Mouse (Mus musculus): Measurements from ENCODE around the gene Lpin1. TPM values are rescaled to one million over a fixed set of nuclear protein-coding genes. Genes with fewer than 3 reads are reported as not detected.

Gene Lpin1
- polyA plus RNA-seq, 1 experiment from 2014 or later, result 4.8 TPM

DNA sequence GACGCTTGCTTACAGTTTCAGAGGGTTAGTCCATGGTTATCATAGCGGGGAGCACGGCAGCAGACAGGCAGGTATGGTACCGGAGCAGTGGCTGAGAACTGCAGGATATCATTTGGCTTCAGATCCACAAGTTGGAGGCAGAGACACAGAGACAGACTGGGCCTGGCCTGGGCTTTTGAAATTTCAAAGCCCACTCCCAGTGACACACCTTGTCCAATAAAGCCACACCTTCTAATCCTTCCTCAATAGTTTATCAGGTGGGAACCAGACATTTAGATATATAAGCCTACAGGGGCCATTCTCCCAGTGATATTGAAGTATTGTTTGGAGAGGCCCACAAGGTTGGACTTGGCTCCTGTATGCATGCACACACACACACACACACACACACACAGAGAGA, 8.5 kb downstream of the Lpin1 start:
- Histone ChIP-seq H3K9me3 (ENCODE audit: control insufficient read depth, low read depth, low read length) (no peaks in the 10 kb centered on the region), H3K27ac (ENCODE audit: low read length) (no peak overlapping the region), H3K4me1 (ENCODE audit: control insufficient read depth, insufficient read depth, low read length) (no peaks in the 10 kb centered on the region), H3K9ac (replicated peaks; ENCODE audit: low read depth, low read length) (no peak overlapping the region), H3K36me3 (ENCODE audit: control insufficient read depth, insufficient read depth, low read length) (no peaks in the 10 kb centered on the region), H3K4me3 (ENCODE audit: low read depth, low read length) (no peak overlapping the region), H3K4me2 (replicated peaks; ENCODE audit: low read depth, low read length) (no peak overlapping the region), H3K27me3 (ENCODE audit: control insufficient read depth, insufficient read depth, low read length) (no peaks in the 10 kb centered on the region)
- 83% methylated on average over 4 of the region's 4 CpGs for WGBS
- no peak for ATAC-seq (ENCODE audit: insufficient number of reproducible peaks, insufficient read depth, low FRiP score, low read depth)

DNA sequence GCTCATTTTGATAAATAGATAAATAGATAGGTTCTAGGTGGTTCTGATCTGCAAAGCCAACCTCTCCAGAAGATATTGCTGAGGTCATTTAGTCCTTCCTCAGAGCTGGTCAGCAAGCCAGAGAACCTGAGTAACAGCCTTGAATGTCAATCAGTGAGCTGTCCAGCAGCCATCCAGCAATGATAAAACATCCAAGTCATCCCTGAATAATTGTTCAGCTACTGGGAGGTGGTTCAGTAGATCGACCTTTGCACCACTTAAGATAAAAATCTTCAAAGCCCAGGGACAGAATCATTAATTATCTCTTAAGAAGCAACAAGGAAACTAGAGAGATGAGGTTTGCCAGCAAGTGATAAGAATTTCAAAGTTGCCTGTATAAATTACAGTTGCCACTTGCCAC, 10.4 kb downstream of the Lpin1 start:
- no peaks in the 10 kb centered on the region for H3K36me3 ChIP-seq (ENCODE audit: control insufficient read depth, insufficient read depth, low read length)
- no peaks in the 10 kb centered on the region for H3K4me1 ChIP-seq (ENCODE audit: control insufficient read depth, insufficient read depth, low read length)
- no peak overlapping the region for H3K4me3 ChIP-seq (ENCODE audit: low read depth, low read length)
- H3K27me3 ChIP-seq (ENCODE audit: control insufficient read depth, insufficient read depth, low read length), result no peaks in the 10 kb centered on the region
- no peak overlapping the region for H3K4me2 ChIP-seq (replicated peaks; ENCODE audit: low read depth, low read length)
- no peaks in the 10 kb centered on the region for H3K9me3 ChIP-seq (ENCODE audit: control insufficient read depth, low read depth, low read length)
- no peak overlapping the region for H3K27ac ChIP-seq (ENCODE audit: low read length)
- no peak for ATAC-seq (ENCODE audit: insufficient number of reproducible peaks, insufficient read depth, low FRiP score, low read depth)
- 26% methylated on average over 1 of the region's 1 CpGs for WGBS
- no peak overlapping the region for H3K9ac ChIP-seq (replicated peaks; ENCODE audit: low read depth, low read length)

DNA sequence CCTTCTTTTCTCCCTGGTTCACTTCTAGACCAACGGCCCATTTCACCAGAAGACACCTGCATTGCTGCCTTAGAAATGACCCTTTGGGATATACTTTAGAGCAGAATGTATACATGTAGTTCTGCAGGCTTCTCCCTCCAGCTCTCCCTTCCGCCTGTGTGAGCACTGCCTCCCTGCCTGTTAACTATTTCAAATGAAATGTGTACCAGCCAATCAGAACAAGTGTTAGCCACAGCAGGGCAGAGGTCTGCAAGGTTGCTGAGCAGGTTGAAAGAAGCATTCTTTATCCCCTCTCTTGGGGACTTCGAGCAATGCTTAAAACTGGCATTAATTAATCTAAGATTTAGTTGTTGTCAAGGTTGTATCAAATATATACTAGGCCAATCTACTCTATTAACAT, 11.4 kb downstream of the Lpin1 start:
- Histone ChIP-seq H3K36me3 (ENCODE audit: control insufficient read depth, insufficient read depth, low read length) (no peaks in the 10 kb centered on the region), H3K27me3 (ENCODE audit: control insufficient read depth, insufficient read depth, low read length) (no peaks in the 10 kb centered on the region), H3K4me2 (replicated peaks; ENCODE audit: low read depth, low read length) (no peak overlapping the region), H3K9ac (replicated peaks; ENCODE audit: low read depth, low read length) (no peak overlapping the region), H3K4me1 (ENCODE audit: control insufficient read depth, insufficient read depth, low read length) (no peaks in the 10 kb centered on the region), H3K27ac (ENCODE audit: low read length) (no peak overlapping the region), H3K4me3 (ENCODE audit: low read depth, low read length) (no peak overlapping the region), H3K9me3 (ENCODE audit: control insufficient read depth, low read depth, low read length) (no peaks in the 10 kb centered on the region)
- WGBS, result 59% methylated on average over 3 of the region's 3 CpGs
- no peak for ATAC-seq (ENCODE audit: insufficient number of reproducible peaks, insufficient read depth, low FRiP score, low read depth)

DNA sequence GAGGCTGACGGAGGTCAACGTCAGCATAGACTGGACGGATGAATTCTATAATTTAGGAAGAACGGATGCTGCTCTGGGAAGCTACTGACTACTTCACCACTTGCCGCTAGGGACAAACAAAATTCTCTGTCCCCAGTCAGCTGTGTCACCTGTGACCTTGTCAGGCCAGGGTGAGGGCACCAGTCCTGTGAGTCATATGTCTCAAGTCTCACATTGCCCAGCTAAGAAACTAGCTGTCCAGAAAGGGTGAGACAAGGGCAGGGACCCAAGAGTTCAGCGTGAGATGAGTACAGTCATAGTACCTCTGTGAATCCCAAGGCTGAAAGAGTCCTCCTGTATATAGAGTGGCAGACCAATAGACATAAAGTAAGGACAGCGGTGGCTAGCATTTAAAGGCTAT, 17.0 kb downstream of the Lpin1 start:
- Histone ChIP-seq H3K9me3 (ENCODE audit: control insufficient read depth, low read depth, low read length) (no peaks in the 10 kb centered on the region), H3K4me3 (ENCODE audit: low read depth, low read length) (no peak overlapping the region)
- WGBS, result 93% methylated on average over 7 of the region's 7 CpGs

DNA sequence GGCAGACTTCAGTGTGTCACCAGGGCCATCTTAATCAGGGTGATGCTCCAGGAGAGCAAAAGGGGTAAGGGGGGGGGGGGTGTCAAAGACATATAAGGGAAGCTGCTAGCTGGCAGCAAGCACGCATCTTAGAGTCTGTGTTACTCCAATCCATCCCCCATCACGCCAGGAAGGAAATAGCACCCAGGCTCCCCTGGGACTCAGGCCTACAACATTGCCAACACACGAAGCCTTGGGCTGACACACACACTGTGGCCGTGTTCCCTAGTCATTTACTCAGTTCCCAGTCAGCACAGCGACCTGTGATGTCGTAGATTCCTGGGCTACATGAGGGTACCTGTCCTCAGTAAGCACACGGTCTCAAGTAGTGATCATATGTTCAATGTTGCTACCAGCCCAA, 17.8 kb downstream of the Lpin1 start:
- 74% methylated on average over 7 of the region's 7 CpGs for WGBS
- Histone ChIP-seq H3K4me3 (ENCODE audit: low read depth, low read length) (no peak overlapping the region), H3K36me3 (ENCODE audit: control insufficient read depth, insufficient read depth, low read length) (no peaks in the 10 kb centered on the region), H3K4me1 (ENCODE audit: control insufficient read depth, insufficient read depth, low read length) (peaks cover 29% of the 10 kb centered on the region), H3K27ac (ENCODE audit: low read length) (no peak overlapping the region), H3K9ac (replicated peaks; ENCODE audit: low read depth, low read length) (no peak overlapping the region), H3K27me3 (ENCODE audit: control insufficient read depth, insufficient read depth, low read length) (no peaks in the 10 kb centered on the region), H3K4me2 (replicated peaks; ENCODE audit: low read depth, low read length) (no peak overlapping the region), H3K9me3 (ENCODE audit: control insufficient read depth, low read depth, low read length) (no peaks in the 10 kb centered on the region)
- ATAC-seq (ENCODE audit: insufficient number of reproducible peaks, insufficient read depth, low FRiP score, low read depth), result no peak

More for the DNA sequence above, 17.0 kb downstream of the Lpin1 start:
- Histone ChIP-seq H3K4me2 (replicated peaks; ENCODE audit: low read depth, low read length) (no peak overlapping the region), H3K27ac (ENCODE audit: low read length) (no peak overlapping the region), H3K9ac (replicated peaks; ENCODE audit: low read depth, low read length) (no peak overlapping the region), H3K36me3 (ENCODE audit: control insufficient read depth, insufficient read depth, low read length) (no peaks in the 10 kb centered on the region), H3K4me1 (ENCODE audit: control insufficient read depth, insufficient read depth, low read length) (peaks cover 21% of the 10 kb centered on the region), H3K27me3 (ENCODE audit: control insufficient read depth, insufficient read depth, low read length) (no peaks in the 10 kb centered on the region)
- ATAC-seq (ENCODE audit: insufficient number of reproducible peaks, insufficient read depth, low FRiP score, low read depth), result no peak

DNA sequence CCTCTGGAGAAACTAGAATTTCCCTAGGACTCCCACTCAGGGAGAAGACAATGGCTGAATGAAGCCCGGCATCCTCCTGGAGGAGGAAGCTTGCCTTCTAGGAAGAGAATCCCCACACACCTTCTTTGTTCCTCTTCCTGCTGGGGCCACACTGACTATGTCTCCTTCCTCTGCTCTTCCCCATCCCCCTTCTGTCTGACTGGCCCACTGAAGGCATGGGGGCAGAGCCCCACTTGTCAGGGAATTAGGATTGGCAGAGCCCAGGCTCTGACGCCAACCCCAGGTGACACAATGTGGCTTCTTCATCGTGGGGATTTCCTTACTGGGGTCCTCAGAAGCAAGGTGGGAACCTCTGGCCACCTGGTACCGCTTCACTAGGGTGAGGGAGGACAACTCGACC, 18.3 kb downstream of the Lpin1 start:
- 60% methylated on average over 5 of the region's 5 CpGs for WGBS
- H3K4me1 ChIP-seq (ENCODE audit: control insufficient read depth, insufficient read depth, low read length), result peaks cover 31% of the 10 kb centered on the region

DNA sequence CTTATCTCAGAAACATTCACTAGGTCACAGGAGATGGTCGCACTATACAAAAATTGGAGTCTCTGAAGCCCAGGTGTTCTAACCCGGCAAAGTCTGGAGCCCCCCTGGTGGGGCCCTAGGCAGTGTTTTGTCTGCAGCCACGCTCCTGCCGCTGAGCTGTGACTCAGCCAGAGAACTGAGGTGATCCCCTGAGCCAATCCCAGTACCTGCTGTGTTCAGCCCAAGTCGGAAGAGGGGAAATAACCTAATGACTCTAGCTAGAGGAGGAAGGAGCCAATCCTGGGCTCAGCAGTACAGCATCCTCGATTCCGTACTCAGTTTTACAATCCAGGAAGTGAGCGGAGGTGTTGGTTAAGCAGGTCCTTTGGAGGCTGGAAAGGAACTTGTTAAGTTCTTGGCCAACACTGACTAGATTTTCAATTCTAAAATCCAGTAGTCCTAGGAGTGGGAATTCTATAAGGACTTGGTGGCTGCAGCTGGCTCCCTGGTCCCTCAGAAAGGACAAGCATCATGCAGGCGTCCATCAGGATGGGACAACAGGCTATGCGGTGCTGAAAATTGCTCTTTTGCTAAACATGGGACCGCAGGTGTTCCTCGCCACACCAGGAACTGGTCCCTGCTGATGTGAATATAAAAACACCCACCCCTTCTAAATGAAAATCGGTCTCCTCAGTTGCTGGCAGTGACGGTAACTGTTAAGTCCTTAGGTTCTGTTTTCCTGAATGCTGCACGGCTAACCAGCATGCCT, 19.1 kb downstream of the Lpin1 start:
- WGBS, result 7% methylated on average over 15 of the region's 15 CpGs
- no peaks in the 10 kb centered on the region for H3K9me3 ChIP-seq (ENCODE audit: control insufficient read depth, low read depth, low read length)
- peaks cover 31% of the 10 kb centered on the region for H3K4me1 ChIP-seq (ENCODE audit: control insufficient read depth, insufficient read depth, low read length)
- peak overlapping the region; percentile 47 for H3K4me2 ChIP-seq (replicated peaks; ENCODE audit: low read depth, low read length)
- H3K36me3 ChIP-seq (ENCODE audit: control insufficient read depth, insufficient read depth, low read length), result no peaks in the 10 kb centered on the region
- peak overlapping the region; percentile 16 for H3K4me3 ChIP-seq (ENCODE audit: low read depth, low read length)
- H3K27me3 ChIP-seq (ENCODE audit: control insufficient read depth, insufficient read depth, low read length), result no peaks in the 10 kb centered on the region
- ATAC-seq (ENCODE audit: insufficient number of reproducible peaks, insufficient read depth, low FRiP score, low read depth), result peak; percentile 88
- no peak overlapping the region for H3K9ac ChIP-seq (replicated peaks; ENCODE audit: low read depth, low read length)
- H3K27ac ChIP-seq (ENCODE audit: low read length), result no peak overlapping the region

More for the DNA sequence above, 18.3 kb downstream of the Lpin1 start:
- H3K4me3 ChIP-seq (ENCODE audit: low read depth, low read length), result no peak overlapping the region
- no peak overlapping the region for H3K4me2 ChIP-seq (replicated peaks; ENCODE audit: low read depth, low read length)
- ATAC-seq (ENCODE audit: insufficient number of reproducible peaks, insufficient read depth, low FRiP score, low read depth), result no peak
- H3K9ac ChIP-seq (replicated peaks; ENCODE audit: low read depth, low read length), result no peak overlapping the region
- H3K9me3 ChIP-seq (ENCODE audit: control insufficient read depth, low read depth, low read length), result no peaks in the 10 kb centered on the region
- no peak overlapping the region for H3K27ac ChIP-seq (ENCODE audit: low read length)
- no peaks in the 10 kb centered on the region for H3K27me3 ChIP-seq (ENCODE audit: control insufficient read depth, insufficient read depth, low read length)
- no peaks in the 10 kb centered on the region for H3K36me3 ChIP-seq (ENCODE audit: control insufficient read depth, insufficient read depth, low read length)

DNA sequence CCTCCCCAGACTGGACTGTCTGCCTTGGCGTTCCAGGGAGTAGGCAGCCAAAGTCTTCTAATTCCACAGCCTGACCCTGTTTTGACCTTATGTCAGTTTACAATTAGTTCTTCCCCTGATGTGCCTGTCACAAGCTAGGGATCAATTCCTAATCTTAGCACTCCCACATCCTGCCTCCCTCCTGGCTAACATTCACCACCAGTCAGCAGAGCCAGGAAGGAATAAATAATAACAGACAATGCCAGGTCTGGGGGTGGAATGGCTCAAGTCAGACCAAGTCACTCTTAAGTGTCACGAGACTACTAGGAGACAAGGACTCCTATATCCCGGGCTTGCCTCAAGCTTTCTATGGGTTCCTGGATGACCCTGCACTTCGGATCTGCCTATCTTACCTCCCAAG, 20.8 kb downstream of the Lpin1 start:
- no peaks in the 10 kb centered on the region for H3K27me3 ChIP-seq (ENCODE audit: control insufficient read depth, insufficient read depth, low read length)
- H3K9ac ChIP-seq (replicated peaks; ENCODE audit: low read depth, low read length), result no peak overlapping the region
- no peaks in the 10 kb centered on the region for H3K36me3 ChIP-seq (ENCODE audit: control insufficient read depth, insufficient read depth, low read length)
- no peaks in the 10 kb centered on the region for H3K9me3 ChIP-seq (ENCODE audit: control insufficient read depth, low read depth, low read length)
- no peak overlapping the region for H3K4me3 ChIP-seq (ENCODE audit: low read depth, low read length)
- no peak overlapping the region for H3K27ac ChIP-seq (ENCODE audit: low read length)
- WGBS, result 13% methylated on average over 4 of the region's 4 CpGs
- peak overlapping the region; percentile 90; the same call in 1 of the 2 replicates for H3K4me2 ChIP-seq (replicated peaks; ENCODE audit: low read depth, low read length)
- peaks cover 31% of the 10 kb centered on the region for H3K4me1 ChIP-seq (ENCODE audit: control insufficient read depth, insufficient read depth, low read length)
- ATAC-seq (ENCODE audit: insufficient number of reproducible peaks, insufficient read depth, low FRiP score, low read depth), result 0 out of 2 replicates have a peak, but pooled peaks have one; percentile 3

Measured in stomach, embryonic 14.5 days (tissue).